Mouse (Mus musculus): ENCODE measurements around the gene A2ml1. TPM values are rescaled to one million over a fixed set of nuclear protein-coding genes. Genes with fewer than 3 reads are reported as not detected.

A2ml1 gene
- polyA plus RNA-seq, 1 experiment from 2014 or later = 1.0 TPM

DNA sequence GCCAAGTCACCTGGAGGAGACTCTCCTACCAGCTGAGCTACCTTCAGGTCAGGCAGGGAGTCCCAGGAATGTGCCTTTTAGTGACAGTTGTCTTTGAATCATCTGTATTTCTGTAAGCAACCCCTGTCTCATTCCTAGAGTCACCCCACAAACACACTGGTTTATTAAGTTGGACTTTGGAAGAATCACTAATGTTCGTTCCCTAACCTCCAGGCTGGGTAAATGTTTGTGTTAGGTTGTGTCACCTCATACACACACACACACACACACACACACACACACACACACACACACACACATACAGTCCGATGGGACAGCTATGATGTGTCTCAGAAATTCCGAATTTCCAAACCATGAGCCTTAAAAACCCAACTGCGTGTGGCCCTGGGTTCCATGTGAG is 55.6 kb downstream of the A2ml1 start:
- H3K4me2 ChIP-seq (replicated peaks; ENCODE audit: low read depth) = no peak overlapping the region
- H3K9me3 ChIP-seq (ENCODE audit: control insufficient read depth) = no peaks in the 10 kb centered on the region
- H3K4me1 ChIP-seq (replicated peaks; ENCODE audit: control insufficient read depth, insufficient read depth, low read length) = no peaks in the 10 kb centered on the region
- 83% methylated on average over 4 of the region's 4 CpGs for WGBS
- H3K9ac ChIP-seq (ENCODE audit: low read depth, low read length) = no peak overlapping the region
- no peak for TF ChIP-seq CTCF (IDR thresholded peaks at IDR 0.05; ENCODE audit: low read depth)
- H3K27ac ChIP-seq (ENCODE audit: low read depth, low read length) = no peak overlapping the region
- no peaks in the 10 kb centered on the region for H3K36me3 ChIP-seq (ENCODE audit: control insufficient read depth, insufficient read depth)
- H3K27me3 ChIP-seq (replicated peaks; ENCODE audit: control insufficient read depth, insufficient read depth, low read length) = no peaks in the 10 kb centered on the region
- ATAC-seq = no peak
- no peak overlapping the region for H3K4me3 ChIP-seq (ENCODE audit: low read depth, low read length)

DNA sequence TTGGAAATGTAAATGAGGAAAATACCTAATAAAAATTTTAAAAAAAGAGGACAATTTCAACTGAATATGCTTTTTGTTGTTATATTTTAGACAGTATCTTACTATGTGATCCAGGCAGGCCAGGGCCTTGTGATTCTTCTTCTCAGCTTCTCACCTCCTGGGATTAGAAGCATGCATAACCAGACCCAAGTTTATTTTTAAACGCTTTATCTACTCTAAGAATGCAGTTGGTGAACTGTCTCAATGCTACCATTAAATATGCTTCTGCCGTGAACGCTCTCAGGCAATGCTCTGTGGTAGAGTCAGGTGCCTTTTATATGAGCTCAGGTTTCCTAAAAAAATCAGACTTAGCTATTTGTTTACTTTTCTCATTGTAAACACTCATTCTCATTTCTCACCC is 58.0 kb downstream of the A2ml1 start:
- Histone ChIP-seq H3K9me3 (ENCODE audit: control insufficient read depth) (no peaks in the 10 kb centered on the region), H3K4me2 (replicated peaks; ENCODE audit: low read depth) (no peak overlapping the region), H3K36me3 (ENCODE audit: control insufficient read depth, insufficient read depth) (no peaks in the 10 kb centered on the region), H3K27me3 (replicated peaks; ENCODE audit: control insufficient read depth, insufficient read depth, low read length) (no peaks in the 10 kb centered on the region), H3K4me1 (replicated peaks; ENCODE audit: control insufficient read depth, insufficient read depth, low read length) (no peaks in the 10 kb centered on the region), H3K4me3 (ENCODE audit: low read depth, low read length) (no peak overlapping the region), H3K27ac (ENCODE audit: low read depth, low read length) (no peak overlapping the region), H3K9ac (ENCODE audit: low read depth, low read length) (no peak overlapping the region)
- WGBS = 86% methylated on average over 3 of the region's 3 CpGs
- no peak for ATAC-seq
- no peak for TF ChIP-seq CTCF (IDR thresholded peaks at IDR 0.05; ENCODE audit: low read depth)

DNA sequence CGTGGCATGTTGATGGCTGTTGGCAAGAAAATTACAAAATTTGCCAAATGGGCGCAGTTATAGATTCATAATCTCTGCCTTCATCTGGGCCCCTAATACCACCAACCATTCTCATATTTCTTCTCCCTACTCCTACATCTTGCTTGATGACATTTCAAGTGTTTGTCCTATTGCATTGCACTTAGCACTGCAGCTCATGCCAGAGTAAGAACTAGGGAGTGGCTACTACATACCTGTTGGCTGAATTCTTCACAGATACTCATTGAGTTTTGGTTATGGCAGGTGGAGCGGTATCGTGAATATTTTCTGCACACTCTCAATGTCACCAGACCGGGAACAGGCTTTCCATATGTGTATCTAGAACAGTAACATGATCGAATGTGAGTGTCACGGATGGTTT is 62.2 kb downstream of the A2ml1 start:
- no peak for TF ChIP-seq CTCF (IDR thresholded peaks at IDR 0.05; ENCODE audit: low read depth)
- Histone ChIP-seq H3K9me3 (ENCODE audit: control insufficient read depth) (no peaks in the 10 kb centered on the region), H3K4me1 (replicated peaks; ENCODE audit: control insufficient read depth, insufficient read depth, low read length) (no peaks in the 10 kb centered on the region), H3K27ac (ENCODE audit: low read depth, low read length) (no peak overlapping the region), H3K36me3 (ENCODE audit: control insufficient read depth, insufficient read depth) (no peaks in the 10 kb centered on the region), H3K9ac (ENCODE audit: low read depth, low read length) (no peak overlapping the region), H3K4me2 (replicated peaks; ENCODE audit: low read depth) (no peak overlapping the region), H3K27me3 (replicated peaks; ENCODE audit: control insufficient read depth, insufficient read depth, low read length) (no peaks in the 10 kb centered on the region), H3K4me3 (ENCODE audit: low read depth, low read length) (no peak overlapping the region)
- 90% methylated on average over 7 of the region's 7 CpGs for WGBS
- no peak for ATAC-seq

DNA sequence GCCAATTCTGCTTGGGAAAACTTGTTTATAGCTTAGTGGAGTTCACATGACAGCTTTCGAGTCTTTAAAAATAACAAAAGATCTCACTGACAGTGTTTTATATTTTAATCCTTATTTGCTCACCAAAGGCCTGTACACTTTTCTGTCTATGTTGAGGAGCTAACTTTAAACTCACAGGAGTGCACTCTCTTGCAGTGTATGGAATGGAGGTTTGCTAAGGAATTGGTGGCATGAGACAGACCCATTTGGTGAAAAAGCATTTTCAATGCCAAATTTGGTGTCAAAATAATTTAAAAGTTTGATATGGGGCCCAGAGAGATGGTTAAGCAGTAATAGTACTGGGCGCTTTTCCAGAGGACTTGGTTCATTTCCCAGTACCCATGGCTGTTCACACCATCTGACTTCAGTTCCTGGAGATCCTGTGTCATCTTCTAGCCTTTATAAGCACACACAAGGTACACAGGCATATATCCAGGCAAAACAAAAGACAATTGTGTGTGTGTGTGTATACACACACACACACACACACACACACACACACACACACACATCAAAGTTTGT is 75.7 kb downstream of the A2ml1 start:
- H3K9me3 ChIP-seq (ENCODE audit: control insufficient read depth) = no peaks in the 10 kb centered on the region
- no peak overlapping the region for H3K27ac ChIP-seq (ENCODE audit: low read depth, low read length)
- no peak overlapping the region for H3K9ac ChIP-seq (ENCODE audit: low read depth, low read length)
- no peak overlapping the region for H3K4me2 ChIP-seq (replicated peaks; ENCODE audit: low read depth)
- no peaks in the 10 kb centered on the region for H3K27me3 ChIP-seq (replicated peaks; ENCODE audit: control insufficient read depth, insufficient read depth, low read length)
- ATAC-seq = no peak
- TF ChIP-seq CTCF (IDR thresholded peaks at IDR 0.05; ENCODE audit: low read depth) = no peak
- H3K36me3 ChIP-seq (ENCODE audit: control insufficient read depth, insufficient read depth) = no peaks in the 10 kb centered on the region
- no peaks in the 10 kb centered on the region for H3K4me1 ChIP-seq (replicated peaks; ENCODE audit: control insufficient read depth, insufficient read depth, low read length)
- 82% methylated on average over 2 of the region's 2 CpGs for WGBS
- no peak overlapping the region for H3K4me3 ChIP-seq (ENCODE audit: low read depth, low read length)

DNA sequence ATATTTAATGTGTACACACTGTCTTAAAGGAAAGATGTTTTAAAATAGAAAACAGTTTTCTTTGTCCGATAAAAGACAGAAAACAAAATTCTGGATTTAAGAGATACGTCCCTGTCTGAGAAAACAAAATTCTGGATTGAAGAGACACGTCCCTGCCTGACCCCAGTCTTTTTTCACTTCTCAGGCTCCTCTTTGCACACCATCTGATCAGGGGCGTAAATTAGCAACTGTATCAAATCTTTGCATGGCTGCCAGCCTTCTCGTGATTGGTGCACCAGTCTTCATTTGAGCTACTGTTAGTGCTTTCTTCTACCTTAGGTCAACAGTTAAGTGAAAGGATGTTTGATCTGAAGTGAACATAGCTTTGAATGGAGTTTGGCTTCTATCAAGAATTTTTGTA is 76.7 kb downstream of the A2ml1 start:
- no peak overlapping the region for H3K27ac ChIP-seq (ENCODE audit: low read depth, low read length)
- 82% methylated on average over 5 of the region's 5 CpGs for WGBS

DNA sequence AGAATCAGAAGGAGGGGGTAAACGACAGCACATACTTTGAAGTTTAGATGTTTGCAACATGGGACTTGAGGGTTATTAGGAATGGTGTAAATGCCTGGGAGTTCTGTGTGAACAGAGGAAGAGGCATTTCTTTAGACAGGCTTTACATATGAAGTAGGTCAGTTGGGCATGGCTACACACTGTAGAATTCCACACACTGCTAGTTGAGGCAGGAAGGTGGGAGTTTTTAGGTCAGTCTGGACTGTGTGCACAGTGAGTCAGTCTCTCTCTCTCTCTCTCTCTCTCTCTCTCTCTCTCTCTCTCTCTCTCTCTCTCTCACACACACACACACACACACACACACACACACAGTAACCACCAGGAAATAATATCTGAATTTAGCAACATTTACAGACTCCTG is 86.1 kb downstream of the A2ml1 start:
- TF ChIP-seq CTCF (IDR thresholded peaks at IDR 0.05; ENCODE audit: low read depth) = no peak
- Histone ChIP-seq H3K9me3 (ENCODE audit: control insufficient read depth) (no peaks in the 10 kb centered on the region), H3K27me3 (replicated peaks; ENCODE audit: control insufficient read depth, insufficient read depth, low read length) (no peaks in the 10 kb centered on the region), H3K9ac (ENCODE audit: low read depth, low read length) (no peak overlapping the region), H3K36me3 (ENCODE audit: control insufficient read depth, insufficient read depth) (no peaks in the 10 kb centered on the region), H3K4me3 (ENCODE audit: low read depth, low read length) (no peak overlapping the region), H3K4me2 (replicated peaks; ENCODE audit: low read depth) (no peak overlapping the region), H3K27ac (ENCODE audit: low read depth, low read length) (no peak overlapping the region), H3K4me1 (replicated peaks; ENCODE audit: control insufficient read depth, insufficient read depth, low read length) (no peaks in the 10 kb centered on the region)
- ATAC-seq = no peak
- 73% methylated on average over 1 of the region's 1 CpGs for WGBS

More for the DNA sequence above, 76.7 kb downstream of the A2ml1 start:
- Histone ChIP-seq H3K9ac (ENCODE audit: low read depth, low read length) (no peak overlapping the region), H3K4me1 (replicated peaks; ENCODE audit: control insufficient read depth, insufficient read depth, low read length) (no peaks in the 10 kb centered on the region), H3K4me3 (ENCODE audit: low read depth, low read length) (no peak overlapping the region), H3K27me3 (replicated peaks; ENCODE audit: control insufficient read depth, insufficient read depth, low read length) (no peaks in the 10 kb centered on the region), H3K36me3 (ENCODE audit: control insufficient read depth, insufficient read depth) (no peaks in the 10 kb centered on the region), H3K4me2 (replicated peaks; ENCODE audit: low read depth) (no peak overlapping the region), H3K9me3 (ENCODE audit: control insufficient read depth) (no peaks in the 10 kb centered on the region)
- ATAC-seq = no peak
- no peak for TF ChIP-seq CTCF (IDR thresholded peaks at IDR 0.05; ENCODE audit: low read depth)

Measured in intestine, postnatal 0 days (tissue).